Mouse (Mus musculus): ENCODE measurements around the gene Slc15a5.

Gene Slc15a5

DNA sequence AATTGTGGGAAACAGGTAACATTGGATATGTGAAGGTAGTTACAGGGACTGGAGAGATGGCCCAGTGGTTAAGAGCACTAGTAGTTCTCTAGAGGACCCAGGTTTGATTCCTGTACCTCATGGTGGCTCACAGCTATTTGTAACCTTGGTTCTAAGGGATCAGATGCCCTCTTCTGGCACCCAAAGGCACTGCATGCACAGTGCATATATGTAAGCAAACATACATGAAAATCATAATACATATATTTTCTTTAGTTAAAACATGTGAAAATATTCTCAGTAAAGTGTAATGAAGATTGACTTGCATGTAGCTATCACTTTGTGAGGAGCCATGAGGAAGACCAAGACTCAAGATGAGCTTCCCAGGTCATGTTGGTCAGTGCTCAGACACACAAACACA is 62.8 kb downstream of the Slc15a5 start:
- DNase-seq (ENCODE audit: low read depth, low spot score), result no peak
- H3K27me3 ChIP-seq (ENCODE audit: control insufficient read depth, insufficient read depth, low read length, poor library complexity, severe bottlenecking), result no peaks in the 10 kb centered on the region
- no peaks in the 10 kb centered on the region for H3K36me3 ChIP-seq (ENCODE audit: control insufficient read depth, insufficient read depth, low read length, poor library complexity, severe bottlenecking)

GRCm38 (mm10) chr6:138014976-138015674 is 64.6 kb downstream of the Slc15a5 start:
- no peak for DNase-seq (ENCODE audit: low read depth, low spot score)
- H3K27me3 ChIP-seq (ENCODE audit: control insufficient read depth, insufficient read depth, low read length, poor library complexity, severe bottlenecking), result no peaks in the 10 kb centered on the region
- no peaks in the 10 kb centered on the region for H3K36me3 ChIP-seq (ENCODE audit: control insufficient read depth, insufficient read depth, low read length, poor library complexity, severe bottlenecking)

GRCm38 (mm10) chr6:138011955-138012354 is 67.8 kb downstream of the Slc15a5 start:
- H3K36me3 ChIP-seq (ENCODE audit: control insufficient read depth, insufficient read depth, low read length, poor library complexity, severe bottlenecking), result no peaks in the 10 kb centered on the region
- no peak for DNase-seq (ENCODE audit: low read depth, low spot score)
- no peaks in the 10 kb centered on the region for H3K27me3 ChIP-seq (ENCODE audit: control insufficient read depth, insufficient read depth, low read length, poor library complexity, severe bottlenecking)

- H3K27me3 ChIP-seq (ENCODE audit: control insufficient read depth, insufficient read depth, low read length, poor library complexity, severe bottlenecking), result no peaks in the 10 kb centered on the region
- no peak for DNase-seq (ENCODE audit: low read depth, low spot score)
- H3K36me3 ChIP-seq (ENCODE audit: control insufficient read depth, insufficient read depth, low read length, poor library complexity, severe bottlenecking), result no peaks in the 10 kb centered on the region
These were observed 72.0 kb downstream of the Slc15a5 start for GRCm38 (mm10) chr6:138007705-138008104.

DNA sequence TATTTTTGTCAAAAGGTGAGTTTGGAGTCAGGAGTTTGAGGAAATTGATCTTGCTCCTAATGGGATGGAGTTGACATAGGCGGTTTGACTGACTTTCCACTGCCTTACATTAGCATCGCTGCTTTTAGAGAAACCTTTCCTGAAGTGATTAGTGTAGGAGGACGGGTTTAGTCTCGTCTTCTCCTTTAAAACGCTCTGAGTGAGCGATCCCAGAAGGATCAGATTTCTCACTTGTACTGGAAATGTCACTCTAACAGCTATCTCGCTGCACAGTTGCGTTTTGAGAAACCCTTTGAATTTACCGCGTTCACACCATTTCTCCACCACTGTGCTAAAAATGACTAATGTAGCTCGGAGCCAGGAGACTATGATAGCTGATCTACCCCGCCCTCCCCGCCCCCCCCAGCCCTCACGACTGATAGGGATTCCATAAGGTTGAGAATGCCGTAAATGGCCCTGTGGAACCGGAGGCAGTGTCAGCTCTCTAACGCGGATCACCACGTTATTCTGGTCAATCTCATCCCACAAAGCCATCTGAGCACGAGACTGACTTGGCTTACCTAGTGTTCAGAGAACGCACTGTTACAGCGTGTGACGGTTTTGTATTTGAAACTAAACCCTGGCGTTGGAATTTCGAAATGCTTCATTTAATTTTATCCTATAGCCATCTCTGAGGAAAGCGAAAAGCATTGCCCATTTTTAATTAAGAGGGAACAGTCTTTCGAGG is 73.0 kb downstream of the Slc15a5 start:
- no peak for DNase-seq (ENCODE audit: low read depth, low spot score)
- Histone ChIP-seq H3K36me3 (ENCODE audit: control insufficient read depth, insufficient read depth, low read length, poor library complexity, severe bottlenecking) (no peaks in the 10 kb centered on the region), H3K27me3 (ENCODE audit: control insufficient read depth, insufficient read depth, low read length, poor library complexity, severe bottlenecking) (no peaks in the 10 kb centered on the region)

DNA sequence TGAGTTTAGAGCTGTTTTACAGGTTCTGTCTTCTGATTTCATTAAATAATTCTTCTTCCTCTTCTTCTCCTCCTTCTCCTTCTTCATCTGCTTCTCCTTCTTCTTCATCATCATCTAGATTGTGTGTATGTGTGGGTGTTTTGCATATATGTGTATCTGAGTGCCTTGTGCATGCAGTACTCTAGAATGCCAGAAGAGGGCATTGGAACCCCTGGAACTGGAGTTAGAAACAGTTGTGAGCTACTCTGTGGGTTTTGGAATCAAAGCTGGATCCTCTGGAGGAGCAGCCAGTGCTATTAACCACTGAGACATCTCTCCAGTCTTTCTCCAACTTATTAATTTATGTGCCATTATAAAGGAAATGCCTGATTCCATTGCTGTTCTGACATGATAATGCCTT is 89.9 kb downstream of the Slc15a5 start:
- DNase-seq (ENCODE audit: low read depth, low spot score), result no peak
- Histone ChIP-seq H3K27me3 (ENCODE audit: control insufficient read depth, insufficient read depth, low read length, poor library complexity, severe bottlenecking) (no peaks in the 10 kb centered on the region), H3K36me3 (ENCODE audit: control insufficient read depth, insufficient read depth, low read length, poor library complexity, severe bottlenecking) (no peaks in the 10 kb centered on the region)

- Histone ChIP-seq H3K27me3 (ENCODE audit: control insufficient read depth, insufficient read depth, low read length, poor library complexity, severe bottlenecking) (no peaks in the 10 kb centered on the region), H3K36me3 (ENCODE audit: control insufficient read depth, insufficient read depth, low read length, poor library complexity, severe bottlenecking) (no peaks in the 10 kb centered on the region)
- no peak for DNase-seq (ENCODE audit: low read depth, low spot score)
These were observed 94.5 kb downstream of the Slc15a5 start for GRCm38 (mm10) chr6:137985169-137985568.

DNA sequence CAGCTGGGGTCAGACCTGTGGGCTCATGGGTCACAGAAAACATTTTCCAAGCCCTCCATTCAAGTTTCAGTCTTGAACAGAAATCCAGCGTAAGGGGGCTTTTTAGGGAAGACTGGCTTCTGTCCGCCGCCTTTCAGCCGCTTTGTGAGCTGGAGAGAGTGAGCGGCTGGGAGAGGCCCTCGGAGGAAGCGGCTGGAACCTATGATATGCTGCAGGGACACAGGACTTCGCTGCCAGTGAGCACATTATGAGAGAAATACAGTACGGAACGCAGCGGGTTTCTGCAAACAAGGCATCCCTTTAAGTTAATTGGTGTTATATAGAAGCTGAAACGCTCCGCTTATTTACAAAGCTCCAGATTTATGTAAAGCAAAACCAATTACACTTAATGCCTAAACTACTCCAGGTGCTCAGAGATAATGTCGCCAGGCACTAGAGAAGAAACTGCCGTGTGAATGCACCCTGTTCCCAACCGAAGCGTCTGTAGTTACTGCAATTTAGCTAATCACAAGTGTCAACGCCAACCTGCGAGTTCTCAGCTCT is 97.5 kb downstream of the Slc15a5 start:
- no peak for DNase-seq (ENCODE audit: low read depth, low spot score)
- Histone ChIP-seq H3K36me3 (ENCODE audit: control insufficient read depth, insufficient read depth, low read length, poor library complexity, severe bottlenecking) (no peaks in the 10 kb centered on the region), H3K27me3 (ENCODE audit: control insufficient read depth, insufficient read depth, low read length, poor library complexity, severe bottlenecking) (no peaks in the 10 kb centered on the region)

- Histone ChIP-seq H3K27me3 (ENCODE audit: control insufficient read depth, insufficient read depth, low read length, poor library complexity, severe bottlenecking) (no peaks in the 10 kb centered on the region), H3K36me3 (ENCODE audit: control insufficient read depth, insufficient read depth, low read length, poor library complexity, severe bottlenecking) (no peaks in the 10 kb centered on the region)
- DNase-seq (ENCODE audit: low read depth, low spot score), result no peak
These were observed 98.6 kb downstream of the Slc15a5 start for GRCm38 (mm10) chr6:137980905-137981696.

- no peaks in the 10 kb centered on the region for H3K36me3 ChIP-seq (ENCODE audit: control insufficient read depth, insufficient read depth, low read length, poor library complexity, severe bottlenecking)
- H3K27me3 ChIP-seq (ENCODE audit: control insufficient read depth, insufficient read depth, low read length, poor library complexity, severe bottlenecking), result no peaks in the 10 kb centered on the region
- no peak for DNase-seq (ENCODE audit: low read depth, low spot score)
These were observed 99.3 kb downstream of the Slc15a5 start for GRCm38 (mm10) chr6:137980413-137980812.

- H3K36me3 ChIP-seq (ENCODE audit: control insufficient read depth, insufficient read depth, low read length, poor library complexity, severe bottlenecking), result no peaks in the 10 kb centered on the region
- H3K27me3 ChIP-seq (ENCODE audit: control insufficient read depth, insufficient read depth, low read length, poor library complexity, severe bottlenecking), result no peaks in the 10 kb centered on the region
- no peak for DNase-seq (ENCODE audit: low read depth, low spot score)
These were observed 99.9 kb downstream of the Slc15a5 start for GRCm38 (mm10) chr6:137979802-137980201.

DNA sequence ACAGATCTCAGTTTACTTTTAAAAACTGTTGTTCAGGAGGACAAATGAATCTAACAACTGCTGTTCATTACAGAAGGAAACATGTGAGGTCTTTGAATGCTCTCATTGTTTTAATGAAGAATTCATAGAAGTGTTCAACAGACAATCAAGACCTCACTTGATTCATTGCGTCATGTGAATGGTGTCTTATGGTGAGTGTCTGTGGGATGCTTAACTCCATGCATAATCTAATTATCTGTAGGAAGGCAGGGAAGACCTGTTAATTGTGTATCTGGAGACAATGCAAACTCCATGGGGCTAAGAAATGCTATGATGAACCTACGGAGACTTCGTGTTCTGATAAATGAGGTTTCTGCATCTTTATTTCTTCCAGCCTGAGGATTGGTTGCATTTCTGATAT is 103.7 kb downstream of the Slc15a5 start:
- no peaks in the 10 kb centered on the region for H3K36me3 ChIP-seq (ENCODE audit: control insufficient read depth, insufficient read depth, low read length, poor library complexity, severe bottlenecking)
- no peak for DNase-seq (ENCODE audit: low read depth, low spot score)
- H3K27me3 ChIP-seq (ENCODE audit: control insufficient read depth, insufficient read depth, low read length, poor library complexity, severe bottlenecking), result no peaks in the 10 kb centered on the region

- DNase-seq (ENCODE audit: low read depth, low spot score), result no peak
These were observed 116.0 kb downstream of the Slc15a5 start for GRCm38 (mm10) chr6:137963703-137964102.

DNA sequence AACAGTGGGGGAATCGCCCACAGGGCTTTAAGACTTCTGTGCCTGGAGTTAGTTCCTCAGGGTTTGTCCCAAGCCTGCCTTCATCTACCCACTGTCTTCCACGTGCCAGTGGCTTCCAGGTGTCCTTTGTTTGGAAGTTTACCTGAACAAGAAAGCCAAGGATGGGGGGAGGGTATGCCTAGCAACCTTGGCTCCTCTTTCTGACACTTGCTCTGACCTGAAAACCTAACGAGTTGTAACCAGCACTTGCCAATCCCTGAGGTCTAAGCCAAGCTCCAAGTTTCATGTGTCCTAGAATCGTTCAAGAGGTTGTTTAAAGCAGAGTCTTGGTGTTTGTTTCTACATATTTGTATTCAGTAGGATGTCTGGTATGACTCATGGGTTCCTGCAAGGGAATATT is 116.9 kb downstream of the Slc15a5 start:
- H3K27me3 ChIP-seq (ENCODE audit: control insufficient read depth, insufficient read depth, low read length, poor library complexity, severe bottlenecking), result no peaks in the 10 kb centered on the region
- no peaks in the 10 kb centered on the region for H3K36me3 ChIP-seq (ENCODE audit: control insufficient read depth, insufficient read depth, low read length, poor library complexity, severe bottlenecking)
- no peak for DNase-seq (ENCODE audit: low read depth, low spot score)

More at GRCm38 (mm10) chr6:137963703-137964102, 116.0 kb downstream of the Slc15a5 start:
- Histone ChIP-seq H3K36me3 (ENCODE audit: control insufficient read depth, insufficient read depth, low read length, poor library complexity, severe bottlenecking) (no peaks in the 10 kb centered on the region), H3K27me3 (ENCODE audit: control insufficient read depth, insufficient read depth, low read length, poor library complexity, severe bottlenecking) (no peaks in the 10 kb centered on the region)
